Mouse (Mus musculus) cortical plate, adult 2 months (tissue): ENCODE measurements around the gene Ccser1.

Experiments
- CTCF ChIP-seq: fragments of 200-500 bp; IDR thresholded peaks from 2 replicates; pipeline ENCODE4 v1.5.1; 2011; ENCODE audit warnings: mild to moderate bottlenecking, control low read depth, low read length; ENCODE audit not compliant: insufficient read depth; ENCODE audit errors: extremely low read depth
- POLR2A ChIP-seq: fragments of 200-500 bp; IDR thresholded peaks from 2 replicates; pipeline ENCODE4 v1.6.1; 2011; ENCODE audit warnings: mild to moderate bottlenecking, low read length, control low read depth; ENCODE audit not compliant: insufficient read depth; ENCODE audit errors: extremely low read depth

DNA sequence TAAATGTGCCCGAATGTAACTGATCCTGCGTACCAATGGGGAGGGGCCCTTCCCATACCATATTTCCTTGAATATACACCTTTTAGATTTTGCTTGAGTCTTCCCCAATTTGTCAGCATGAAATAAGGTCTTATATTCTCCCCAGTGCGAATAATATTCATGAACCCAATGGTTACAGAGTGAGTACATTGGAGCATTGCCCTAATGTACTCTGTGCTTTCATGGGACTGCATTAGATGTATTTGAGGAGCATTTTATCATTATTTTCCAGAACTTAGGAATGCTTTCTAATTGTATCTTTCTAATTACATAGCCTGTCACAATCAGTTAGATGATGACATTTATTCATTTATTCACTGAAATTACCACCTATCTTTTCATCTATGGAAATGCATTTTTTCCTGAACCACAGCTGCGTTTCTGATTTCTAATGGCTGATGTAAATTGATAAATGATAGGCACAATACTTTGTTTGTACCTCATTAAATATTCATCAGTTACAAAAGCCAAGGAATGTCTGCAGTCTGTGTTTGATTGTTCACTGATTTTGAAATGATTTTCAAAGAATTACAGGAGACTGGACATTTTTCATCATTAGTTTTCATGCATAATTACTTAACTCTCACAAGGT lies 67.8 kb downstream of the Ccser1 start:
- TF ChIP-seq CTCF, result no peak
- TF ChIP-seq POLR2A, result no peak
